Mouse (Mus musculus) hindbrain, embryonic 15.5 days (tissue): ENCODE measurements around the gene Ctnnb1. TPM values are rescaled to one million over a fixed set of nuclear protein-coding genes. Genes with fewer than 3 reads are reported as not detected.
"Not testable (repeated sequence)": the region's sequence is repeated elsewhere in the genome, so short reads cannot be mapped to it uniquely, and the experiment has no call there.

Source experiments
- ATAC-seq: fragments of 200-750 bp; cut with Nextera tagmentation; 2 replicates; pipeline ENCODE4 v1.8.0; 2017; ENCODE audit warnings: low read depth, moderate number of reproducible peaks, moderate TSS enrichment; ENCODE audit not compliant: low FRiP score
- H3K27ac ChIP-seq: fragments of 300-500 bp; sonication (generic); replicated peaks from 2 replicates; pipeline ENCODE4 v1.5.1; 2015; ENCODE audit warnings: mild to moderate bottlenecking, inconsistent platforms
- H3K27me3 ChIP-seq: fragments of 300-500 bp; sonication (generic); 2 replicates; pipeline ENCODE4 v1.6.1; 2015; ENCODE audit warnings: control low read depth, inconsistent platforms
- H3K36me3 ChIP-seq: fragments of 300-500 bp; sonication (generic); 2 replicates; pipeline ENCODE4 v1.6.1; 2015; ENCODE audit warnings: control low read depth, inconsistent platforms
- H3K4me1 ChIP-seq: fragments of 300-500 bp; sonication (generic); replicated peaks from 2 replicates; pipeline ENCODE4 v1.6.1; 2015; ENCODE audit warnings: control low read depth, inconsistent platforms
- H3K4me2 ChIP-seq: fragments of 300-500 bp; sonication (generic); 2 replicates; pipeline ENCODE4 v1.6.1; 2015; ENCODE audit warnings: moderate library complexity, mild to moderate bottlenecking, inconsistent platforms
- H3K4me3 ChIP-seq: fragments of 300-500 bp; sonication (generic); 2 replicates; pipeline ENCODE4 v1.5.1; 2015; ENCODE audit warnings: mild to moderate bottlenecking, inconsistent platforms
- H3K9ac ChIP-seq: fragments of 300-500 bp; sonication (generic); 2 replicates; pipeline ENCODE4 v1.6.1; 2015; ENCODE audit warnings: inconsistent platforms
- H3K9me3 ChIP-seq: fragments of 300-500 bp; sonication (generic); 2 replicates; pipeline ENCODE4 v1.6.1; 2016; ENCODE audit warnings: control low read depth, inconsistent platforms
- WGBS: fragments of 180-500 bp; shearing (Covaris S2); methylation state at CpG from one replicate; pipeline ENCODE4 v1.1.7; 2015; 5-methylcytosine and 5-hydroxymethylcytosine counted together
- polyA plus RNA-seq: library from polyadenylated mRNA; unstranded; fragments of >200 nt; fragmentation: Nextera tagmentation; extraction: Ambion mirVana; gene quantifications from 2 replicates; pipeline ENCODE4 v1.2.1, GENCODE M21; 2015

Ctnnb1 gene
- polyA plus RNA-seq, 1 experiment from 2014 or later, result 394 TPM

GRCm38 (mm10) chr9:120900338-120901274, 28.4 kb upstream of the Ctnnb1 start:
- H3K4me2 ChIP-seq, result no peak overlapping the region
- H3K27me3 ChIP-seq, result no peaks in the 10 kb centered on the region
- H3K9me3 ChIP-seq, result no peaks in the 10 kb centered on the region
- no peak overlapping the region for H3K4me3 ChIP-seq
- ATAC-seq, result no peak
- no peak overlapping the region for H3K9ac ChIP-seq
- H3K27ac ChIP-seq, result no peak overlapping the region
- no peaks in the 10 kb centered on the region for H3K36me3 ChIP-seq
- 67% methylated on average over 12 of the region's 12 CpGs for WGBS
- H3K4me1 ChIP-seq, result no peaks in the 10 kb centered on the region

DNA sequence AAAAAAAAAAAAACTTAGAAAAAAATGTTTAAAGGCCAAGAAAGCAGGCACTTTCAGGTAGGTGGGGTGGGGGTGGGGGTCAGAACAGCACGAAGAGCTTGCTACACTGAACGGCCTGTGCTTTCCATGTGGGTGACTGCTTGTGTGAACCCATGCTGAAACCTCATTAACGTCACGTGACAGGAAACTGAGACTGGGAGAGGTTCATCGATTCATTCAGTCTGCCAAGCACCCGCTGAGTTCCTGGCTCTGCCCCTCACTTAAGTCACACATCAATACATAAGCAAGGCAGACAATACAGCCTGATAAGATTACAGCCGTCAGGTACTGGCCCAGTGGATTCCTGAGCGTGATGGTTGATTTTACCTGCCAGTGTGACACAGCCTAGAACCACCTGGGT, 26.5 kb upstream of the Ctnnb1 start:
- Histone ChIP-seq H3K27me3 (no peaks in the 10 kb centered on the region), H3K9me3 (no peaks in the 10 kb centered on the region), H3K4me2 (no peak overlapping the region), H3K4me1 (no peaks in the 10 kb centered on the region), H3K9ac (no peak overlapping the region), H3K27ac (no peak overlapping the region), H3K36me3 (no peaks in the 10 kb centered on the region), H3K4me3 (no peak overlapping the region)
- WGBS, result 70% methylated on average over 8 of the region's 8 CpGs
- ATAC-seq, result no peak

- Histone ChIP-seq H3K27ac (no peak overlapping the region), H3K4me2 (no peak overlapping the region), H3K27me3 (no peaks in the 10 kb centered on the region), H3K4me1 (no peaks in the 10 kb centered on the region), H3K9ac (no peak overlapping the region), H3K4me3 (no peak overlapping the region), H3K9me3 (no peaks in the 10 kb centered on the region), H3K36me3 (no peaks in the 10 kb centered on the region)
- ATAC-seq, result no peak
- WGBS, result 83% methylated on average over 6 of the region's 6 CpGs
Observed at GRCm38 (mm10) chr9:120908461-120908860, 20.6 kb upstream of the Ctnnb1 start.

DNA sequence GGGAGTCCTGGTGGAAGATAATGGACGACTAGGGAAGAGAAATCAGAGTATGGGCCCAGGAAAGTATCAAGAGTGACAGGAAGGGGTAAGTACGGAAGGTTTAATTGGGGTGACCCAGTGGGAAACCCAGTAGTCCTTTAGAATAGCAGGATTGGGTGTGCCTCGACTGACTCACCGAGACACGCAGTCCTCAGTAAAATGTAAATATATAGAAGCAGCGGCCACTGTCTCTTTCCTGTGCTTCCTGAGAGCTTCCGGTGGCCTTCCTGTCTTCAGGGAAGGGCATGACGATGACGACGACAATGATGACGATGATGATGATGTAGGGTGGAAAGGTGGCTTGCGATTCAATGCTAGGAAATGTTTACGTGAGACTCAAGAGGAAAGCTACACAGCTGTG, 15.9 kb upstream of the Ctnnb1 start:
- WGBS, result 84% methylated on average over 13 of the region's 13 CpGs
- ATAC-seq, result no peak
- no peak overlapping the region for H3K4me2 ChIP-seq
- no peak overlapping the region for H3K4me3 ChIP-seq
- H3K27me3 ChIP-seq, result no peaks in the 10 kb centered on the region
- no peaks in the 10 kb centered on the region for H3K36me3 ChIP-seq
- H3K27ac ChIP-seq, result no peak overlapping the region
- H3K9ac ChIP-seq, result no peak overlapping the region
- no peaks in the 10 kb centered on the region for H3K4me1 ChIP-seq
- H3K9me3 ChIP-seq, result no peaks in the 10 kb centered on the region

DNA sequence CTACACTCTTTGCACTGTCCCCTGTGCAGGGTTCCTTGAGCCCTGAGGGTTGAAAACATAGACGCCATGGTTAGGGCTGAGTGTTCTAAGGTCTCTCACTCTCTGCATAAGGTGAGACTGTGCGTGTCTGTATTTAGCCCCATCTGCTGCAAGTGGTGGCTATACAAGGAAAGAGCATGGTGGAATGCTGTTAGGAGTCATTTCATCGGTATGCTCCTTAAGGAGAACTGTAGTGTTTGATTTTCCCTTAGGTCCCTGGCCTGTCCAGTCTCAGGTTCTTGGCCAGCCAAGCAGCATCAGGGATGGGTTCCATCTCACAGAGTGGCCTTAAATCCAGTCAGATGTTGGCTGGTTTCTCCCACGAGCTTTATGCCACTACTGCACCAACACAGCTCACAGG, 14.6 kb upstream of the Ctnnb1 start:
- H3K27ac ChIP-seq, result no peak overlapping the region
- no peak overlapping the region for H3K4me2 ChIP-seq
- ATAC-seq, result no peak
- no peak overlapping the region for H3K9ac ChIP-seq
- H3K9me3 ChIP-seq, result no peaks in the 10 kb centered on the region
- H3K4me1 ChIP-seq, result no peaks in the 10 kb centered on the region
- H3K36me3 ChIP-seq, result no peaks in the 10 kb centered on the region
- no peaks in the 10 kb centered on the region for H3K27me3 ChIP-seq
- WGBS, result 87% methylated on average over 4 of the region's 4 CpGs
- no peak overlapping the region for H3K4me3 ChIP-seq

DNA sequence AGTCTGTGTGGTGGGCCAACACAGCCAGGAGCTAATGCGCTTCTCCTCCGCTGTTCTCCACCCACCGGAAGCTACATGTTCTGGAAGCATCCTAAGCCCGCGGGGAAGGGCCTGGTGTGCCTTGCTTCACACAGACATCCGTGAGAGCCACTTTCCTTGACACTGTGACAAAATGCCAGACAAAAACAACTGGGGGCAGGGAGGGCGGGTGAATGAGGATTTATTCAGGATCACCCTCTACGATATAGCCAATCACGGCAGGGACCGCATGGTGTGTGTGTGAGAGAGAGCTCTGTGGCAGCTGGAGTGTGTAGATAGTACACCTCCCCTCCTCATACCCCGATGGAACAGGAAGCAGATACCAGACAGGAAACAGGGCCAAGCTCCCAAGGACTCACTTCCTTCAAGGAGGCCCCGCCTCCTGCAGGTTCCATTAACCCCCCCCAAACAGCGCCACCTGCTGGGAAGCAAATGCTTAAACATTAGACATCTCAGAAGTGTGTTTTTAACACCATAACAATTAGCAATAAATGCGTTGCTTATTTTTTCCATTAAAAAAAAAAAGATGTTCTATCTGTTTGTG, 14.0 kb upstream of the Ctnnb1 start:
- Histone ChIP-seq H3K9ac (no peak overlapping the region), H3K27ac (no peak overlapping the region), H3K27me3 (no peaks in the 10 kb centered on the region), H3K9me3 (no peaks in the 10 kb centered on the region), H3K4me3 (no peak overlapping the region), H3K4me2 (no peak overlapping the region), H3K36me3 (no peaks in the 10 kb centered on the region), H3K4me1 (no peaks in the 10 kb centered on the region)
- ATAC-seq, result no peak
- WGBS, result 90% methylated on average over 14 of the region's 14 CpGs

DNA sequence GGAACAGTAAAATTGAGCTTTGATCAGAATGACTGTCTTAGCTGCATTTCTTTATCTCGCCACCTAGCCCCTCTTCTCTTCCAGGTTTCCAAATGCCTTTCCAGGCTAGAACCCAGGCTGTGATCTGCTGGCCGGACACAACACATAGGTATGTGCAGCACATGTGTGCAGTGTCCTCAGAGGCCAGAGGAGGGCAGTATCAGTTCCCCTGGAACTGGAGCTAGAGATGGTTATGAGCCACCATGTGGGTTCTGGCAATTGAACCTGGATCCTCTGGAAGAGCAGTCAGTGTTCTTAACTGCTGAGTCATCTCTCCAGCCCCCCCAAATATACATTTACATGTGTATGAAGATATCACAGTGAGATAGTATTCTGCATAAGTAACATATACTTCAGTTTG, 11.4 kb upstream of the Ctnnb1 start:
- not testable (repeated sequence) for H3K9me3 ChIP-seq, H3K27me3 ChIP-seq, H3K36me3 ChIP-seq, H3K4me1 ChIP-seq, H3K4me3 ChIP-seq, H3K27ac ChIP-seq, H3K9ac ChIP-seq, H3K4me2 ChIP-seq, ATAC-seq
- WGBS, result 98% methylated on average over 2 of the region's 2 CpGs

GRCm38 (mm10) chr9:120918211-120918610, 10.8 kb upstream of the Ctnnb1 start:
- Histone ChIP-seq H3K27ac (no peak overlapping the region), H3K36me3 (no peaks in the 10 kb centered on the region), H3K9me3 (no peaks in the 10 kb centered on the region), H3K27me3 (no peaks in the 10 kb centered on the region), H3K4me1 (no peaks in the 10 kb centered on the region), H3K9ac (no peak overlapping the region), H3K4me3 (no peak overlapping the region), H3K4me2 (no peak overlapping the region)
- ATAC-seq, result no peak
- WGBS, result 83% methylated on average over 5 of the region's 5 CpGs

GRCm38 (mm10) chr9:120918642-120919041, 10.4 kb upstream of the Ctnnb1 start:
- Histone ChIP-seq H3K27ac (no peak overlapping the region), H3K9ac (no peak overlapping the region), H3K36me3 (no peaks in the 10 kb centered on the region), H3K27me3 (no peaks in the 10 kb centered on the region), H3K4me1 (no peaks in the 10 kb centered on the region), H3K9me3 (no peaks in the 10 kb centered on the region), H3K4me2 (no peak overlapping the region), H3K4me3 (no peak overlapping the region)
- no peak for ATAC-seq
- WGBS, result 42% methylated on average over 6 of the region's 6 CpGs

DNA sequence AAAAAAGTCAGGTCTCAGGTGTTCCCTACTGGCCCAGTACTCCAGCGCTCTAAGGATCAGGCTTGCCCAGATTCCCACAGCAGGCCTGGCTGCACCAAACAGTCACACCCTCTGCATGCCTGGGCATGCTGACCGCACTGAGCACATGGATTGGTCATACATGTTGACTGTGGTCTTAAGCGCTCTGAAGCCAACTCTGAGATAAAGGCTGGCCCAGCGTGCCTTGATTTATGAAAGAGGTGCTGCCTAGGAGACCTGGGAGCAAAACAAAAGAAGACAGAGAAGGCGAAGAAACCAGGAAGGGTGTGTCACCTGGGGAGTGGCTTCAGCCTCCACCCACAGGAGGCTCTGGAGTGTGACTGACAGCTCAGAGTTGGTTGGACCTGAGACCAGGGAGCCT, 9.9 kb upstream of the Ctnnb1 start:
- H3K9ac ChIP-seq, result no peak overlapping the region
- ATAC-seq, result no peak
- H3K27me3 ChIP-seq, result no peaks in the 10 kb centered on the region
- no peak overlapping the region for H3K4me2 ChIP-seq
- no peaks in the 10 kb centered on the region for H3K9me3 ChIP-seq
- no peaks in the 10 kb centered on the region for H3K36me3 ChIP-seq
- H3K4me1 ChIP-seq, result no peaks in the 10 kb centered on the region
- no peak overlapping the region for H3K4me3 ChIP-seq
- no peak overlapping the region for H3K27ac ChIP-seq
- WGBS, result 73% methylated on average over 5 of the region's 5 CpGs

DNA sequence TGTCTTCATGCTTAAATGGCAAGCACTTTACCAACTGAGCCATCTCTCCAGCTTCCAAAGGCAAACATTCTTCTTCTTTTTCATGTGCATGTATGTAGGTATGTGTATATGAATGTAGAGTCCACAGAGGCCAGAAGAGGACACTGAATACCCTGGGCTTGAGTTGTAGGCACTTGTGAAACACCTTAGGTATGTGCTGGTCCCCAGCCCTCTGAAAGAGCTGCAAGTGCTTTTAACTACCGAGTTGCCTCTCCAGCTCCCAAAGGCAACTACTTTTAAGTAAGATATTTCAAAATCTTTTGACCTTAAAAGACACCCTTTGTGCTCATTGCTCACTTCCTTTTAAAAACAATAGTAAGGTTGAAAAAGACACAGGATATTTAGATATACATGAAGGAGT, 2.9 kb upstream of the Ctnnb1 start:
- Histone ChIP-seq H3K9ac (no peak overlapping the region), H3K4me3 (no peak overlapping the region), H3K9me3 (no peaks in the 10 kb centered on the region), H3K4me1 (no peaks in the 10 kb centered on the region), H3K27ac (no peak overlapping the region), H3K27me3 (no peaks in the 10 kb centered on the region), H3K36me3 (no peaks in the 10 kb centered on the region), H3K4me2 (no peak overlapping the region)
- ATAC-seq, result no peak
- 79% methylated on average over 1 of the region's 1 CpGs for WGBS

- Histone ChIP-seq H3K9me3 (no peaks in the 10 kb centered on the region), H3K4me3 (no peak overlapping the region), H3K4me2 (no peak overlapping the region), H3K4me1 (no peaks in the 10 kb centered on the region), H3K9ac (no peak overlapping the region), H3K27me3 (no peaks in the 10 kb centered on the region), H3K27ac (no peak overlapping the region), H3K36me3 (no peaks in the 10 kb centered on the region)
- ATAC-seq, result no peak
- WGBS, result 40% methylated on average over 9 of the region's 9 CpGs
Observed at GRCm38 (mm10) chr9:120926939-120927606, 1.9 kb upstream of the Ctnnb1 start.
